Mouse (Mus musculus): ENCODE results near the gene Sap25.
"Not testable (repeated sequence)": the region's sequence is repeated elsewhere in the genome, so short reads cannot be mapped to it uniquely, and the experiment has no call there.

Sap25 gene

GRCm38 (mm10) chr5:137641054-137641453 is at the start of gene Sap25:
Sap25 (plus strand) TSS chr5:137641334.
- DNase-seq (ENCODE audit: low read depth, low spot score): no peak

GRCm38 (mm10) chr5:137595921-137596320 is 45.2 kb upstream of the Sap25 start:
- no peak for DNase-seq (ENCODE audit: low read depth, low spot score)

- DNase-seq (ENCODE audit: low read depth, low spot score): no peak
Measured at GRCm38 (mm10) chr5:137596601-137597261, 44.4 kb upstream of the Sap25 start.

GRCm38 (mm10) chr5:137597625-137598024 is 43.5 kb upstream of the Sap25 start:
- DNase-seq (ENCODE audit: low read depth, low spot score): no peak

GRCm38 (mm10) chr5:137598100-137598826 is 42.9 kb upstream of the Sap25 start:
- no peak for DNase-seq (ENCODE audit: low read depth, low spot score)

- DNase-seq (ENCODE audit: low read depth, low spot score): no peak
Measured at GRCm38 (mm10) chr5:137599600-137599999, 41.5 kb upstream of the Sap25 start.

- DNase-seq (ENCODE audit: low read depth, low spot score): no peak
Measured at GRCm38 (mm10) chr5:137600281-137600618, 40.9 kb upstream of the Sap25 start.

- DNase-seq (ENCODE audit: low read depth, low spot score): peak; percentile 96
Measured at GRCm38 (mm10) chr5:137600619-137601364, 40.3 kb upstream of the Sap25 start, which contains the start of gene Mospd3. Mospd3 (minus strand) TSS chr5:137601058.

GRCm38 (mm10) chr5:137601365-137601729 is 39.8 kb upstream of the Sap25 start:
- no peak for DNase-seq (ENCODE audit: low read depth, low spot score)

GRCm38 (mm10) chr5:137607860-137608653 is 33.1 kb upstream of the Sap25 start:
- no peak for DNase-seq (ENCODE audit: low read depth, low spot score)

GRCm38 (mm10) chr5:137608654-137609190 is 32.4 kb upstream of the Sap25 start:
- no peak for DNase-seq (ENCODE audit: low read depth, low spot score)

- no peak for DNase-seq (ENCODE audit: low read depth, low spot score)
Measured at GRCm38 (mm10) chr5:137609292-137609691, 31.8 kb upstream of the Sap25 start.

- no peak for DNase-seq (ENCODE audit: low read depth, low spot score)
Measured at GRCm38 (mm10) chr5:137610056-137610455, 31.1 kb upstream of the Sap25 start.

GRCm38 (mm10) chr5:137610548-137611244 is 30.4 kb upstream of the Sap25 start:
- no peak for DNase-seq (ENCODE audit: low read depth, low spot score)

GRCm38 (mm10) chr5:137611245-137611602 is 29.9 kb upstream of the Sap25 start:
- DNase-seq (ENCODE audit: low read depth, low spot score): no peak

GRCm38 (mm10) chr5:137613076-137613475 is 28.1 kb upstream of the Sap25 start:
- DNase-seq (ENCODE audit: low read depth, low spot score): no peak

GRCm38 (mm10) chr5:137613550-137613949 is 27.6 kb upstream of the Sap25 start, which contains the start of gene Pcolce:
Pcolce (minus strand) TSS chr5:137613784.
- no peak for DNase-seq (ENCODE audit: low read depth, low spot score)

GRCm38 (mm10) chr5:137614921-137615320 is 26.2 kb upstream of the Sap25 start:
- DNase-seq (ENCODE audit: low read depth, low spot score): not testable (repeated sequence)

GRCm38 (mm10) chr5:137615347-137615746 is 25.8 kb upstream of the Sap25 start:
- no peak for DNase-seq (ENCODE audit: low read depth, low spot score)

GRCm38 (mm10) chr5:137623937-137624530 is 17.1 kb upstream of the Sap25 start:
- DNase-seq (ENCODE audit: low read depth, low spot score): no peak

Measured in retina, adult 2 months (tissue).